Mouse (Mus musculus) stomach, embryonic 15.5 days (tissue): ENCODE data around the gene Dnajc4. TPM values are rescaled to one million over a fixed set of nuclear protein-coding genes. Genes with fewer than 3 reads are reported as not detected.
"Not testable (repeated sequence)": the region's sequence is repeated elsewhere in the genome, so short reads cannot be mapped to it uniquely, and the experiment has no call there.

Source experiments
- ATAC-seq: fragments of 200-750 bp; cut with Nextera tagmentation; 2 replicates; pipeline ENCODE4 v1.8.0; 2017; ENCODE audit warnings: low read depth, moderate number of reproducible peaks, moderate TSS enrichment; ENCODE audit not compliant: insufficient read depth, low FRiP score
- H3K27ac ChIP-seq: fragments of 300-500 bp; sonication (generic); 2 replicates; pipeline ENCODE4 v1.5.1; 2015; ENCODE audit warnings: mild to moderate bottlenecking, inconsistent platforms
- H3K27me3 ChIP-seq: fragments of 300-500 bp; sonication (generic); replicated peaks from 2 replicates; pipeline ENCODE4 v1.6.1; 2015; ENCODE audit warnings: inconsistent platforms
- H3K36me3 ChIP-seq: fragments of 300-500 bp; sonication (generic); 2 replicates; pipeline ENCODE4 v1.6.1; 2015; ENCODE audit warnings: inconsistent platforms
- H3K4me1 ChIP-seq: fragments of 300-500 bp; sonication (generic); 2 replicates; pipeline ENCODE4 v1.6.1; 2015; ENCODE audit warnings: inconsistent platforms
- H3K4me2 ChIP-seq: fragments of 300-500 bp; sonication (generic); 2 replicates; pipeline ENCODE4 v1.6.1; 2015; ENCODE audit warnings: mild to moderate bottlenecking, inconsistent platforms
- H3K4me3 ChIP-seq: fragments of 300-500 bp; sonication (generic); replicated peaks from 2 replicates; pipeline ENCODE4 v1.5.1; 2015; ENCODE audit warnings: inconsistent platforms
- H3K9ac ChIP-seq: fragments of 300-500 bp; sonication (generic); 2 replicates; pipeline ENCODE4 v1.6.1; 2015; ENCODE audit warnings: inconsistent platforms
- H3K9me3 ChIP-seq: fragments of 300-500 bp; sonication (generic); 2 replicates; pipeline ENCODE4 v1.6.1; 2016; ENCODE audit warnings: inconsistent platforms
- WGBS: fragments of 180-500 bp; shearing (Covaris S2); methylation state at CpG from one replicate; pipeline ENCODE4 v1.1.7; 2015; 5-methylcytosine and 5-hydroxymethylcytosine counted together
- polyA plus RNA-seq: library from polyadenylated mRNA; unstranded; fragments of >200 nt; fragmentation: Nextera tagmentation; extraction: Ambion mirVana; gene quantifications from 2 replicates; pipeline ENCODE4 v1.2.1, GENCODE M21; 2015

Gene Dnajc4
- polyA plus RNA-seq, 1 experiment from 2014 or later: 26.4 TPM

- H3K27ac ChIP-seq: no peak overlapping the region
- H3K9ac ChIP-seq: no peak overlapping the region
- no peak overlapping the region for H3K4me3 ChIP-seq
- H3K4me2 ChIP-seq: no peak overlapping the region
- H3K36me3 ChIP-seq: peaks cover 1% of the 10 kb centered on the region; the same call in 1 of the 2 replicates
- WGBS: 78% methylated on average over 8 of the region's 8 CpGs
- H3K9me3 ChIP-seq: no peaks in the 10 kb centered on the region
- no peak for ATAC-seq
- peaks cover 32% of the 10 kb centered on the region for H3K4me1 ChIP-seq
- no peaks in the 10 kb centered on the region for H3K27me3 ChIP-seq
Observed at GRCm38 (mm10) chr19:6994002-6994401, 1.6 kb upstream of the Dnajc4 start.

- H3K4me2 ChIP-seq: peak overlapping the region; percentile 91
- H3K27me3 ChIP-seq: no peaks in the 10 kb centered on the region
- no peaks in the 10 kb centered on the region for H3K9me3 ChIP-seq
- peak overlapping the region; percentile 64; the same call in 1 of the 2 replicates for H3K27ac ChIP-seq
- no peaks in the 10 kb centered on the region for H3K36me3 ChIP-seq
- peak overlapping the region; percentile 49 for H3K4me3 ChIP-seq
- H3K4me1 ChIP-seq: peaks cover 32% of the 10 kb centered on the region
- 62% methylated on average over 14 of the region's 14 CpGs for WGBS
- ATAC-seq: no peak
- peak overlapping the region; percentile 20; the same call in 1 of the 2 replicates for H3K9ac ChIP-seq
Observed at GRCm38 (mm10) chr19:6993011-6993770, 819 bp upstream of the Dnajc4 start.

- WGBS: 93% methylated on average over 6 of the region's 6 CpGs
- not testable (repeated sequence) for H3K4me2 ChIP-seq, H3K27me3 ChIP-seq, ATAC-seq, H3K9me3 ChIP-seq, H3K36me3 ChIP-seq, H3K4me3 ChIP-seq, H3K9ac ChIP-seq, H3K27ac ChIP-seq
- peaks cover 30% of the 10 kb centered on the region for H3K4me1 ChIP-seq
Observed at GRCm38 (mm10) chr19:6991166-6991565, 1.2 kb downstream of the Dnajc4 start.

- Histone ChIP-seq H3K9ac (no peak overlapping the region), H3K27ac (no peak overlapping the region), H3K4me1 (peaks cover 34% of the 10 kb centered on the region), H3K4me2 (no peak overlapping the region), H3K9me3 (no peaks in the 10 kb centered on the region), H3K27me3 (no peaks in the 10 kb centered on the region), H3K4me3 (no peak overlapping the region), H3K36me3 (no peaks in the 10 kb centered on the region)
- 88% methylated on average over 6 of the region's 6 CpGs for WGBS
- no peak for ATAC-seq
Observed at GRCm38 (mm10) chr19:6990712-6991111, 1.7 kb downstream of the Dnajc4 start.

GRCm38 (mm10) chr19:6989251-6989650, 3.1 kb downstream of the Dnajc4 start:
- Histone ChIP-seq H3K4me1 (peaks cover 25% of the 10 kb centered on the region), H3K36me3 (peaks cover 2% of the 10 kb centered on the region; the same call in 1 of the 2 replicates), H3K27ac (no peak overlapping the region), H3K4me3 (no peak overlapping the region), H3K4me2 (no peak overlapping the region), H3K27me3 (no peaks in the 10 kb centered on the region), H3K9ac (no peak overlapping the region), H3K9me3 (no peaks in the 10 kb centered on the region)
- ATAC-seq: no peak
- WGBS: 89% methylated on average over 8 of the region's 8 CpGs

- no peak for ATAC-seq
- H3K4me3 ChIP-seq: peak overlapping the region; percentile 88
Observed at GRCm38 (mm10) chr19:6987904-6988285, 4.5 kb downstream of the Dnajc4 start.

GRCm38 (mm10) chr19:6987061-6987903, 5.1 kb downstream of the Dnajc4 start, which contains the start of gene Vegfb:
Vegfb (minus strand) TSS chr19:6987651.
- peak within 1 kb of the TSS; percentile 97 for H3K9ac ChIP-seq
- no peaks in the 10 kb centered on the region for H3K27me3 ChIP-seq
- WGBS: under 1% methylated on average over 67 of the region's 85 CpGs
- H3K9me3 ChIP-seq: no peaks in the 10 kb centered on the region
- ATAC-seq: peak; percentile 66
- H3K4me2 ChIP-seq: peak within 1 kb of the TSS; percentile 79
- H3K4me3 ChIP-seq: peak within 1 kb of the TSS; percentile 88
- H3K36me3 ChIP-seq: peaks cover 16% of the 10 kb centered on the region; the same call in 1 of the 2 replicates
- H3K27ac ChIP-seq: peak within 1 kb of the TSS; percentile 85
- H3K4me1 ChIP-seq: peaks cover 17% of the 10 kb centered on the region

More at GRCm38 (mm10) chr19:6987904-6988285, 4.5 kb downstream of the Dnajc4 start:
- WGBS: 3% methylated on average over 8 of the region's 8 CpGs
- H3K9ac ChIP-seq: peak overlapping the region; percentile 97; the same call in 1 of the 2 replicates
- peak overlapping the region; percentile 85 for H3K27ac ChIP-seq
- H3K36me3 ChIP-seq: peaks cover 11% of the 10 kb centered on the region; the same call in 1 of the 2 replicates
- peak overlapping the region; percentile 79 for H3K4me2 ChIP-seq
- H3K9me3 ChIP-seq: no peaks in the 10 kb centered on the region
- peaks cover 20% of the 10 kb centered on the region for H3K4me1 ChIP-seq
- no peaks in the 10 kb centered on the region for H3K27me3 ChIP-seq

GRCm38 (mm10) chr19:6985951-6986708, 6.2 kb downstream of the Dnajc4 start:
- Histone ChIP-seq H3K4me3 (peak overlapping the region; percentile 88), H3K9ac (peak overlapping the region; percentile 97; the same call in 1 of the 2 replicates), H3K4me2 (peak overlapping the region; percentile 79), H3K36me3 (peaks cover 16% of the 10 kb centered on the region; the same call in 1 of the 2 replicates), H3K27ac (no peak overlapping the region), H3K9me3 (no peaks in the 10 kb centered on the region), H3K4me1 (peaks cover 15% of the 10 kb centered on the region), H3K27me3 (no peaks in the 10 kb centered on the region)
- peak; percentile 10; the same call in 1 of the 2 replicates for ATAC-seq
- WGBS: 74% methylated on average over 10 of the region's 10 CpGs

- H3K9me3 ChIP-seq: no peaks in the 10 kb centered on the region
- H3K9ac ChIP-seq: no peak overlapping the region
- no peak overlapping the region for H3K27ac ChIP-seq
- H3K4me3 ChIP-seq: no peak overlapping the region
- 81% methylated on average over 19 of the region's 19 CpGs for WGBS
- peaks cover 18% of the 10 kb centered on the region for H3K4me1 ChIP-seq
- ATAC-seq: no peak
- peaks cover 16% of the 10 kb centered on the region; the same call in 1 of the 2 replicates for H3K36me3 ChIP-seq
- H3K4me2 ChIP-seq: no peak overlapping the region
- no peaks in the 10 kb centered on the region for H3K27me3 ChIP-seq
Observed at GRCm38 (mm10) chr19:6985300-6985699, 7.1 kb downstream of the Dnajc4 start.

- Histone ChIP-seq H3K9me3 (no peaks in the 10 kb centered on the region), H3K4me3 (no peak overlapping the region), H3K36me3 (peaks cover 16% of the 10 kb centered on the region; the same call in 1 of the 2 replicates), H3K9ac (no peak overlapping the region), H3K4me2 (no peak overlapping the region), H3K27ac (no peak overlapping the region), H3K27me3 (no peaks in the 10 kb centered on the region), H3K4me1 (peaks cover 26% of the 10 kb centered on the region)
- WGBS: 92% methylated on average over 5 of the region's 5 CpGs
- ATAC-seq: no peak
Observed at GRCm38 (mm10) chr19:6983621-6984020, 8.8 kb downstream of the Dnajc4 start.

GRCm38 (mm10) chr19:6981465-6981864, 10.9 kb downstream of the Dnajc4 start:
- Histone ChIP-seq H3K36me3 (peaks cover 22% of the 10 kb centered on the region; the same call in 1 of the 2 replicates), H3K27ac (peak overlapping the region; percentile 95; the same call in 1 of the 2 replicates), H3K27me3 (no peaks in the 10 kb centered on the region), H3K4me1 (peaks cover 38% of the 10 kb centered on the region), H3K4me2 (peak overlapping the region; percentile 89), H3K9ac (no peak overlapping the region), H3K4me3 (0 out of 2 replicates have a peak overlapping the region, but pooled peaks have one; percentile 75), H3K9me3 (no peaks in the 10 kb centered on the region)
- 89% methylated on average over 4 of the region's 4 CpGs for WGBS
- no peak for ATAC-seq
